Mouse (Mus musculus) cerebellum, postnatal 10 days (tissue): ENCODE results near the gene Zmynd10.

Experiments used
- DNase-seq, 2 experiments: peaks; one replicate each; pipeline ENCODE4 v3.0.0; 2021; ENCODE audit warnings: mixed read lengths in 2 of 2

The Zmynd10 gene

DNA sequence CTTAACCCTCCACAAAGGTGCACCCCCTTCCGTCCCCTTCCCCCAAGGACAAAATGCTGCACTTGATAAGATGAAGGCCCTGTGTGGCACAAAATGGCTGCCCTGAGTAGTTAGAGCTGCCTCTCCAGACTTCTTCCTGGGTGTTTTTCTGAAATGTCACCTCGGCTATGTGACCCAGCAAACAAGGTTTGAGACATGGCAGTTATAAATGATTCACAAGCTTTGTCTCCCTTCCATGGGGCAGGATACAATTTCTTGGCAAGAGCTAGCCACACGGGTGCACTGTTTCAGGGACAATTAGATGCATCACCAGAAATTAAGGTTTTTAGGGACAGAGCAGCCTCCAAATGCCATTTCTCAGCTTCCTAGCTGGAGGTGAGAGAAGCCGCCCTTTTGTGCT, 6.7 kb upstream of the Zmynd10 start:
- no peak for DNase-seq

DNA sequence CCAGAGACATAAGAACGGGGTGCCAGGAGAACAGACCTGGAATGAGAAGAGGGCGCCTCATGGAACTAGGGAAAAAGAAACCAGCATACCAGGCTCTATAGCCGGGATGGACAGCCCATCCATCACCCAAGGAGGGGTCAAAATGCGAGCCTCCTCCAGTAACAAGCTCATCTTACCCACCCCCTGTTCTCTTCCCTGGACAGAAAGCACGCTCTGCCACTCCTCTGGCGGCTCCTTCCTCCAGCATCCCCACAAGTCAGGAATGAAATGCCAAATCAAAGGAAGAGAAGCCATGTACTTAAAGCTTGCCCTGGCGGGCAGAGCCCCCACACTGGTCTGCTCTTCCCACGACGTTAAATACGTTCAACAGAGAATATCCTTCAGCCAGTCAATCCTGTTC, 6.1 kb upstream of the Zmynd10 start:
- DNase-seq: no peak

DNA sequence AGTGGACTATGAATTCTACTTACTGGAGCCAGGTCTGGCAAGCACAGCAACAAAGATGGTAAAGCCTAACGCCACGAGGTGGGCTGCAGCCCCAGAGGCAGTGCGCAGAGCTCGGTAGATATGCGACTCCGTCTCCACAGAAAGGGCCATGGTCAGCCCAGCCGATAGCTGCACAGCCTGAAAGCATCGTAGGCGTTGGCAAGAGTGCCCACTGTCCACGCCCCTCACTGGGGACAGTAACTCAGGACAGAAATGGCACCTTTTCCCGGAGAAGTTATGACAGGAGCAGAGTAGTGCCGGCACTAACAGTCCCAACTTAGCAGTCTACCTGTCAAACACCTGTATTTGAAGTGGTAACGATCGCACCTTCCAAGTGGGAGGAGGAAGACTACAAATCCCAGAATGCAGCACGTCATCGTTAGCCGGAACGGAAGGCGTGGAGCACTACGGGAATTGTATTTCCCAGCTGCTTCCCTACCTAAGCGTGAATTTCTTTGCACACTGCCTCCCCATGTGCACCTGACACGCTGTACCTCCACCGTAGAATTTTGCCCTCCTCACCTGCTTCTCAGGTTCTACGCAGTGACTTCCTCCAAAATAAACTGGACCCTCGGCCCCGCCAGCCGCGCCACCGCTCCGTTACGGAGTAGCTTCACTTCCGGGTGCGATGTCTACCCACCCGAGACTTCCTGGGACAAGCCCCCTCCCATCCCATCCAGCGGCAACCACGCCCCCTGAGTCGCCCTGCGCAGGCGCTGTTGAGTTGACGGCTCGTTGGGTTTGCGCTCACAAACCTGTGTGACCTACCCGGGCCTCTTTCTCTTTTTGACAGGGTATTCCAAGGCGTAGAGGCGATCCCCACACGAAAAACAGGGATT, 5.4 kb upstream of the Zmynd10 start, which contains the start of the genes Cyb561d2 and Nprl2:
Cyb561d2 (minus strand) TSS at position 720 of the 878 bp plus-strand sequence.
Nprl2 (plus strand) TSS at position 753 of the 878 bp plus-strand sequence.
- peak; percentile 97 to 98 for DNase-seq

DNA sequence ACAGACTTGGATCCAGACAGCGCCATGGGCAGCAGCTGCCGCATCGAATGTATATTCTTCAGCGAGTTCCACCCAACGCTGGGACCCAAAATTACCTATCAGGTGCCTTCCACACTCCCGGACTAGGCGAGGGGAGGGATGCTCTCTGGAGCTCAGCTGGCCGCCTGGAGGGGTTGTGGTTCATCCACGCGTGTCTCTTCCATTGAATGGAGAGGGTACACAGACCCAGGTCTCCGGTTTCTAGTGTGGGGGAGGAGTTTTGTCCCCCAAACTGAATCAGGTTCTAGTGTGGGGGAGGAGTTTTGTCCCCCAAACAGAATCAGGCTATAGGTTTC, 4.8 kb upstream of the Zmynd10 start:
- DNase-seq: no peak

DNA sequence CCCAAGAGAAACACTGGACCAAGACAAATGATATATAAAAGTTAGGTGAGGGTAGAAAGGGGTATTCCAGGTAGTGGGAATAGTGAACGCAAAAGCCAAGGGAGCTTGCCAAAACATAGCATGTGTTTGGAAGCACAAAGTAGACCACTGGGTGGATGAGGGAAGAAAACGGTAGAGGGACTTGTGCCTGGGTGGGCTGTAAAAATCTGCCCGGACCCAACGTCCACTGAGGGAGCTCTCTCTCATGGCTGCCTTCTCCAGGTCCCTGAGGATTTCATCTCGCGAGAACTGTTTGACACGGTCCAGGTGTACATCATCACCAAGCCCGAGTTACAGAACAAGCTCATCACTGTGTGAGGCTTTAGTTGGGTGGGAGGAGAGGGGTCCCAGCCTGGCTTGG, 4.4 kb upstream of the Zmynd10 start:
- DNase-seq: no peak

DNA sequence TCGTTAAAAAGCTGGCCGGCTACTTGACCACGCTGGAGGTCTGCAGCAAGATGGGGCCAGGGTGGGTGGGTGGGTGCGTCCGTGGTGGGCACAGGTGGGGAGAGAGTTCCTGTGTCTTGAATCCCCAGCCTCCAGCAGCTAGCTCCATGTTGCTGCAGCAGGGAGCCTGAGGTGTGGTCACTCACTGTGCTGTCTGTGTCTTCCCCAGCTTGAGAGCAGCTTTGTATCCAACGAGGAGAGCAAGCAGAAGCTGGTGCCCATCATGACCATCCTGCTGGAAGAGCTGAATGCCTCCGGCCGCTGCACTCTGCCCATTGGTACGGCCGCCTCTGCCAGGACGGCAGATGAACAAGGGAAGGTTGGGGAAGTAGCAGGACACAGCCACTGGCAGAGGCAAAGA, 3.8 kb upstream of the Zmynd10 start:
- DNase-seq: no peak

DNA sequence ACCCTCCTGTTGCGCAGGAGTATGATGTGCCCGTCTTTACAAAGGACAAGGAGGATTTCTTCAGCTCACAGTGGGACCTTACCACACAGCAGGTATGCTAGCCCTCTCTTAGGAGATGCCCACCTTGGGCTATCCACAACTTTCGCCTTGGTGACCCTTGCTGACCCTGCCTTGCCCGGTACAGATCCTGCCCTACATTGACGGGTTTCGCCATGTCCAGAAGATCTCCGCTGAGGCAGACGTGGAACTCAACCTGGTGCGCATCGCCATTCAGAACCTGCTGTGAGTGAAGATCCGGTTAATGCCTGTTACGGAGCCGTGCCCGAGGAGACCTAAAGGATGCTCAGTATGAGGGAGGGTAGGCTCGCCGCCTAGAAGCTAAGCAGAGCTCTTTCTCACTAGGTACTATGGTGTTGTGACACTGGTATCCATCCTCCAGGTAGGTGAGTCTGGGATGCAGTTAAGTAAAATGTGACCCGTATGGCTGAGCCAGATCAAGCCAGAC, 2.9 kb upstream of the Zmynd10 start:
- no peak for DNase-seq

DNA sequence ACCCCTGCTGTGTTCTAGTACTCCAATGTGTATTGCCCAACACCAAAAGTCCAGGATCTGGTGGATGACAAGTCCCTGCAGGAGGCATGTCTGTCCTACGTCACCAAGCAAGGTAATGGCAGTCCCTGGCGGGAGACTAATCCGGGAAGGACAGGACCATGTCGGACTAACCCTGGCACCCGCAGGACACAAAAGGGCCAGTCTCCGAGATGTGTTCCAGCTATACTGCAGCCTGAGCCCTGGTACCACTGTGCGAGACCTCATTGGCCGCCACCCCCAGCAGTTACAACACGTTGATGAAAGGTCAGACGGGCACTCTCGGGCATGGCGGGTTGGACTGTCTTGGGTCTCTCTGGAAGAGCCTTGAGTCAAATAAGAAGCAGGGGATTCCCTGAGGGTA, 2.4 kb upstream of the Zmynd10 start:
- DNase-seq: no peak

DNA sequence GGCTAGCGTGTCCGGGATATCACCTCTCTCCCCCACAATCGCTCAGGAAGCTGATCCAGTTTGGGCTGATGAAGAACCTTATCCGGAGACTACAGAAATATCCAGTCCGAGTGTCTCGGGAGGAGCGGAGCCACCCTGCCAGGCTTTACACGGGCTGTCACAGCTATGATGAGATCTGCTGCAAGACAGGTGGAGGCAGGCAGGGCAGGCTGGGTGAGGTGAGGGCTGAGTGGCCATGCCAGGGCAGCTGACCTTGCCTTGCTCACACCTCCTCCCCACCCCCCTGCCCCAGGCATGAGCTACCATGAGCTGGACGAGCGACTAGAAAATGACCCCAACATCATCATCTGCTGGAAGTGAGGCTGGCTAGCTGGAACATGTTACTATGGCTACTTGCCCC, 1.9 kb upstream of the Zmynd10 start:
- DNase-seq: no peak

DNA sequence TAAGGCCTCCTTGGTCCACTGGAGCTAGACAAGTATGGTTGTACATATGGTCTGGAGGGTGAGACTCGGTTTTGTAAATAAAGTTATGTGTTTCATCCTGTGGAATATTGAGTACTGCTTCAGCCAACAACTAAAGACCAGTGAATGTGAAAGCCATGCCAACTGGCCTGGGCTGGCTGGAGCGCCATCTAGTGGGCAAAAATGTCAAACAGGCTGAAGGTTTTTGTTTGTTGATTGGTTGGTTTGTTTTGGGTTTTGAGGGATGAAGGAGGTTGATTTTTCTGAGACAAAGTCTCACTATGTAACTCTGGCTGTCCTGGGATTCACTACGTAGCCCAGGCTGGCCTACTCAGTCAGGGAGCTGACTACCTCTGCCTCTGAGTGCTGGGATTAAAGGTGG, 1.5 kb upstream of the Zmynd10 start:
- peak; percentile 89 to 94 for DNase-seq

DNA sequence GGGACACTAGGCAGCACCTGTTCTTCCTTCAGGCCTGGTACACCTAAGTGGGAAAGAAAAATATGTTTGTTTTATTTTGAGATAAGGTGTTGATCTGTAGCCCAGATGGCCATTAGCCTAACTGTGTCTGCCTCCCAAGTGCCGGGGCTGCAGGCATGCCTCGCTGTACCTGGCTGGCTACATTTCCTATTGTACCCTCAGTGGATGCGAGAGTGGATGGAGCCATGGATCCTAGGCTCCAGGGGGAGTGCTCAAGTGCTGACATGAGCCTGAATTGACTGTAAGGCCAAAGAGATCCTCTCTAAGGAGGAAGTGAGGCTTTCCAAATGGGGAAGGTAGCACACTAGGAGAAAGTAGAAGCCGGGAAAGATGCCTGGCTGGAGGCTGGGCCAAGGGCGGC, 859 bp downstream of the Zmynd10 start:
- no peak for DNase-seq

DNA sequence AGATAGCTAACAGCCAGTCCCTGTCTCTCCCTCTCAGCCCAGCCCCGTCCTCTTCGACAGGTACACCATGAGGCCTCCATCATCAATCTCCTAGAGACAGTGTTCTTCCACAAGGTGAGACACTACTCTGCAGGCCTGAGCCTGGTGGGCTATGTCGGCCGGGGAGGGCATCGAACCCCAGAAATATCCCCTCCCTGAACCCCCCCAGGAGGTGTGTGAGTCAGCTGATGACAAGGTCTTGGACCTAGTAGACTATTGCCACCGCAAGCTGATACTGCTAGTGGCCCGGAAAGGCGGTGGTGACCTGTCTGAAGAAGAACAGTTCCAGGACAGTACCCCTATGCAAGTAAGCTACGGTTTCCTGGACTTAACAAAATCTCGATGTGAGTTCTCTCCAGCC, 1.7 kb downstream of the Zmynd10 start:
- DNase-seq: no peak

DNA sequence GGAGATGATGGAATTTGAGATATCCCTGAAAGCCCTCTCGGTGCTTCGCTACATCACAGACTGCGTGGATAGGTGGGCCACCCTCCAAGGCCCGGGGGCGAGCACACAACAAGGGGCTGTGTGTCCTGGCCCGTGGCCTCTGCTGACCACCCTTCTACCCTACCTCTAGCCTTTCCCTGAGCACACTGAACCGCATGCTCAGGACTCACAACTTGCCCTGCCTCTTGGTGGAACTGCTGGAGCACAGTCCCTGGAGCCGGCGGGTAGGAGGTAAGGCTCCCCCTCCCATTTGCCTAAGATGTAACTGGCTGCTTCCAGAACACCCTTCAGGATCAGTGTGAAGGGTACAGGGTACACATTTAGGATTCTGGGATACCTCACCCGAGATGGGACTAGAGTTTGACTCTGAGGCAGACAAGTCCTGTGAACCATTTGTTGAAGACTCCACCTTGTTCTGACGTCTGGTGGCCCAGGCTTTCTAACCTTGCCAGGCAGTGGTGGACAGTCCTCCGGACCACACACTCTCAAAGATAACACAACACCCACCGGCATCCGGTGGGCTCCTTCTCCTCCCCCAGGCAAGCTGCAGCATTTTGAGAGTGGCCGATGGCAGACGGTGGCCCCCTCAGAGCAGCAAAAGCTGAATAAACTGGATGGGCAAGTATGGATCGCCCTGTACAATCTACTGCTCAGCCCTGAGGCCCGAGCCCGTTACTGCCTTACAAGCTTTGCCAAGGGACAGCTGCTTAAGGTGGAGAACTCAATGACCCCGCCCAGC, 2.4 kb downstream of the Zmynd10 start:
- no peak for DNase-seq

DNA sequence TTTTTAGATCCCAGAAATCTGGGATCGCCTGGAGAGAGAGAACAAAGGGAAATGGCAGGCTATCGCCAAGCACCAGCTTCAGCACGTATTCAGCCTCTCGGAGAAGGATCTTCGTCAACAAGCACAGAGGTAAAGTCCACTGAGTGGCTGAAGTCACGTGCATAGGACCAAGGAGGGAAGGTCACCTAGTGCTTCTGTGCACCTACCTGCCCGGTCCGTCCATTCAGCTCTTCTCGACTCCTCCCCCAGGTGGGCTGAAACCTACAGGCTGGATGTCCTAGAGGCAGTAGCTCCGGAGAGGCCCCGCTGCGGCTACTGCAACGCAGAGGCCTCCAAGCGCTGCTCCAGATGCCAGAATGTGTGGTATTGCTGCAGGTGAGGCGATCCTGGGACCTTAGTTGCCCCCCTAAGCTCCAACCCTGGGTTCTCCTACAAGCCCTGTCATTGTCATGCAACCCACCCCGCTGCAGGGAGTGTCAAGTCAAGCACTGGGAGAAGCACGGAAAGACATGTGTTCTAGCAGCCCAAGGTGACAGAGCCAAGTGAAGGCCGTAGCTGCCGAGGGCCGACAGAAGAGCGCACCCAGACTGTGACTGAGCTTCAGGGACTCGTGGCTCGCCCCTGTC, 3.5 kb downstream of the Zmynd10 start:
- no peak for DNase-seq

DNA sequence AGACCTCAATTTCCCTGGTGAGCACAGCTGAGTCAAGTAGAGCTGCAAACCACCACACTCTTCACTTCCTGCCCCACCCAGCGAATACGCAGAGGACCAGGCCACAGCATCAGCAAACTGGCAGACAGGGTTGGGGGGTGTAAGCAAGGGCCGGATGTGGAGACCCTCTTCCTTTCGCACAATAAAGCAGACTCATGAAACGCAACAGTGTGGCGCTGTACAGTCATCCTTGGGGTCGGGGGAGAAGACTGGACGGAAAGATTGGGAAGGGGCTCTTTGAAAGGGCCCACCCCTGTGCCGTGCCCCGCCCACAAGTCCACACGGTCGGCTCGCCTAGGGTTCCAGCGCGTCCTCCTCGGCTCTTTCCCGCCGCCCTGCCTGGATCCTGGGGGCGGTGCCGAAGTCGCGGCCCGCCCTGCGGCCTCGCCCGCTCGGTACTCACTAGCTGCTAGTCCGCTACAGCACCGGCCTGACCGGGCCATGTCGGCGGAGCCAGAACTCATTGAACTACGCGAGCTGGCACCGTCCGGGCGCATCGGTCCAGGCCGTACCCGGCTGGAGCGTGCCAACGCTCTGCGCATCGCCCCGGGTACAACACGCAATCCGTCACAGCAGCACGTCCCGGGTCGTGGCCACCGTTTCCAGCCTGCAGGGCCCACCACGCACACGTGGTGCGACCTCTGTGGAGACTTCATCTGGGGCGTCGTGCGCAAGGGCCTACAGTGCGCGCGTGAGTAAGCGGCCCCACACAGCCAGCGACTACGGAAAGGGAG, 4.2 kb downstream of the Zmynd10 start, which contains the start of gene Rassf1:
Rassf1 (plus strand) TSS at position 439 of the 773 bp plus-strand sequence.
- DNase-seq: peak; percentile 46 to 48

DNA sequence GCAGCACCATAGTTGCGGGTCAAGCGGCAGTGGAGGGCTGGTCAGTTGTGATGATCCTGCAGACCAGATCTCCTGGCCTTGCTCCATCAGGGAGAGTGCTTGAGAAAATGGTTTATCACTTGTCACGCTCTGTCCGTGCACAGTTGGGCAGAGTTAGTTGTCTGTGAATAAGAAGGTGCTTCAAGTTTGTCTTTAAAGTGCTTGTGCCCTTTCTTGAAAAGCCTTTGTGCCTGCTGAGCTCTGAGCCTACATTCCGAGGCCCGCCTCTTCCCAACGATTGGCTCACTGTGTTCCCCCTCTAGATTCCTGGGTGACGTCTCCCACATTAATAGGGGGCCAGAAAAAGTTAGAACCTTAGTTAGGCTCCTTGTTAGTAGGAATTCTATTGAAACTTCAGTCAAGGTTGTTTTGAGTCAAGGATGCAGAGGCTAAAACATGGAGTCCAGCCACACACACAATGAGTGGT, 4.8 kb downstream of the Zmynd10 start:
- DNase-seq: no peak

DNA sequence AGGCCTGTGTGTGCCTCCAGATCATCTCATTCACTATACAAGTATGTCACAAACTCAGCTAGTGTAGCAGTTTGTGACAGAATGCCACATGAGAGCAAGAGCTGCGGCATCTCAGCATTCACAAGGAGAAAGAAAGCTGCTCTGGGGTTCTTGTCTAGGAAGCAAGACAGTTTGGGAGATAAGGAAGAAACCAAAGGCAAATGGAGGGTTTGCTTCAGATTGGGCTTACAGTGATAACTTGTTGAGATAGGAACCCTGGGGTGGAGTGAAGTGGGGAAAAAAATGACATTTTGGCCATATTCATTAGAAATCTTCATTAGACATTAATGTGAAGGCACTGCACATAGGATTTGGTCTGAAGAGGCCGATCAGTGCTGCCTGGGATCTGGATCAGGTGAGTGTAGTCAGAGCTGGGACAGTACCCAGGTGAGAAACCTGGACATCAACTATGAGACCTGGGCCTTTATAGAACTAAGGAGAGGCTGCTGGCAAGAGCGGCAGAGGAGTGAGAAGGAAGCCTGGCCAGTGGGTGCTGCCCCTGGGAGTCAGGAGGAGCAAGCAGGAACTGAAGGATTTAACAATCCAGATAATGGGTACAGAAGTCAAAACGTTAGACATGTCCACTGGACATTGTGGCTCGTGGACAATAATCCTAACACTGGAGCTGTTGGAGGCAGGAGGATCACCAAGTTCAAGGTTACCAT, 5.7 kb downstream of the Zmynd10 start:
- no peak for DNase-seq

DNA sequence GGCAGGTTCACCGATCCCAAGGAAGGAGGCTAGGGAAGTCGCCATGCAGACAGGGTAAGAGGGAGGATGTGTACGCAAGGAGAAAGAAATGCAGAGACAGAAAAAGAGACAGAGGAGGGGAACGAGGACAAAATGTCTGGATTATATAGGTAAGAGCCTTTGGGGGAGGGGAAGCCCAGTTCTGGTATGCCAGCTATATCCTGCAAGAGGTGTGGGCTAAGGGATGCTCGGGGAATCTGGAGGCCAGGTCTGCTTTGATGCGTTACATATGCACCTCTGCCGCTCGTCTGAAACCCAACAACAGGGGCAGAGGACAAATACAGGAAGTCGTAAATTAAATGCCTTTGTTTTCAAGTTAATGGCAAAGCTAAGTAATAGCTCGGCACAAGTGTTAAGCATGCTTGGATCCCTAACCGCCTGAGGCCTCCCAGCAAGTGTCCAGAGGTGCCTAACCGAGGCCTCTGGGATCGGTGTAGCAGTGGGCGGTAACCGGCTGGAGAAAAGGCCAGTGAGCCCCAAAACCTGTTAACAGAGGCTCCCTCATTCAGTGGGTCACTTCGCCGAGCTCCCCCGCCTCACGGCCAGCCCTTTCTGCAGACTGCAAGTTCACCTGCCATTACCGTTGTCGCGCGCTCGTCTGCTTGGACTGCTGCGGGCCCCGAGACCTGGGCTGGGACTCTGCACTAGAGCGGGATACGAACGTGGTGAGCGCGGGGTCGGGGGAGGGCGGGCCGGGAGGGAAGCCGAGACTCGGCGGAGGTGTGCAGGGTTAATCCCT, 6.6 kb downstream of the Zmynd10 start:
- no peak for DNase-seq

DNA sequence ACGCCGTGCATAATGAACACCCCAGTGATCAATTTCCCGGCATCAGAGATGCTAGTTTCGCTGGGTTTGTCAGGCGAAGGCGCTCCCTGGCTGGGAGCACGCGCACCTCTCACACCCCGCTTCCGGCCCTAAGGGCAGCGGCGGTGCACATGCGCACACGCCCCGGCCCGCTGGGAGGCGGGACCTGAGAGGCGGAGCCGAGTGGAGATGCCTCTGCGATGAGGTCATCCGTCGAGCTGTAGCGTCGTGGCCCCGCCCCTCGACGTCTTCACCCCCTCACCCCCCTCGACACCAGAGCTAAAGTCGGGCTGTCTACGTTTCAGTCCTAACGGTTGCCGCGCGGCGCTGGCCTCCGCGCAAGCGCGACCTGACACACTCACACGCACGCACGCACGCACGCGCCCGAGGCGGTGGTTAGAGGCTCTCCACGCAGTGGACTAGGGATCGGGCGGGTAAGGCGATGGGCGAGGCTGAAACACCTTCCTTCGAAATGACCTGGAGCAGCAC, 7.3 kb downstream of the Zmynd10 start:
- peak; percentile 97 to 98 for DNase-seq

DNA sequence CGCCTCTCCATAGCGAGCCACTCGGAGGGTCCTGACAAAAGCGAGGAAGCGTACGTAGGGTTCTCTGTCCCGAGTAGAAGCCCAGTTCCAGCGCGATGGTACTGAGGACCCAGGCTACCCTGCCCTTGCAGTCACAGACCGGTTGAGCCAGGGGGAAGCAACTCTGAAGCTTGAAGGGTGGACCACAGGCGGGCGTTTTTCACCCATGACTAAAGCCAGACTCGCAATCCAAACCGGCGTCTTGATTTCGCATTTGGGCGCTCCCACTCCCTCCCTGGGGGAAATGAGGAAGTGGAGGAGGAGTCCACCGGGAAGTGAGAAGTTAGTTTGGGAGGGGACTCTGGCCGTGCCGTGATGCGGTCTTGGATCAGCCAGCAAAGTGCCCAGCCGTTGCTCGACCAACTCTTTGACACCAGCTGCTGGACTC, 7.9 kb downstream of the Zmynd10 start:
- peak in 1 of 2 experiments; percentile 54 for DNase-seq

DNA sequence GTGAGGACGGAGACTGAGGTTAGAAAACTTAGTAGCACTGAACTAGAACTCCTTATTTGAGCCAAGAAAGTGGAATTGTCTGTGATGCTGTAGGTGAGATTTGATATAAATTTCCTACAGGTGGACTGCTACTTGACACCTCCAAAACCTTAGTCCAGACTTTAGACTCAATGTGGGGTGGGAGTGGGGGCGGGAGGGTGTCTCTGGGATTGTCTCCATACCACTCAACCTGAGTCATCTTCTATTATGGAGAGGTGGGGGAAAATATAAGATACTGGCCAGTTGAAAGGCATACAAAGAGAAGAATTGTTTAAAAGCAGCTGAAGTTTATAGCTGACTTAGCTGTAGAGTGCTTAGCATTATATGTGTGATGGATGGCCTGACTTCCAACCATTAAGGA, 8.6 kb downstream of the Zmynd10 start:
- no peak for DNase-seq
